Mouse (Mus musculus): Measurements from ENCODE around the gene Cldn14.

DNA sequence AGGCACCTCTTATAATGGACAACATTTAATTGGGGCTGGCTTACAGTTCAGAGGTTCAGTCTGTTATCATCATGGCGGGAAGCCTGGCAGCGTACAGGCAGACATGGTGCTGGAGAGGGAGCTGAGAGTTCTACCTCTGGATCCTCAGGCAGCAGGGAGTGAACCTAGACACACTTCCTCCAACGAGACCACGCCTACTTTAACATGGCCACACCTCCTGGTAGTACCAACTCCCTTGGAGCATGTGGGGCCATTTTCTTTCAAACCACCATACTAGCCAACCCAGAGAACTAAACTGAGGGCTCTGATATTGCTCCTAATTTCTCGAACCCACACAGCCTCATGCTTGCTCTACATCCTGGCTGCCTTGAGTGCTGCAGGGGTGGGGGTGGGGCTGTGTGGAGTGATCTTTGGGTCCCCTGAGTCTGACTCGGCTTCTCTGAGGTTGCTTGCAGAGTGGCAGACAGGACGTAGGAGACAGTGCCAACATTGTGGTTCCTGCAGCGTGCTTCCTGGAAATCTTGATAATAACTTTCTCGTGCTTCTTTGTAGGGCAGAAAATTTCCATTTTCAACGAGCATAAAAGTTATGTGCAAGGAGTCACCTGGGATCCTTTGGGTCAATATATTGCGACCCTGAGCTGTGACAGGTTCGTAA is 117.6 kb downstream of the Cldn14 start:
- TF ChIP-seq POLR2A (IDR thresholded peaks at IDR 0.05; ENCODE audit: control insufficient read depth, low read depth, low read length) (no peak), CTCF (IDR thresholded peaks at IDR 0.05; ENCODE audit: control insufficient read depth, insufficient read depth, insufficient replicate concordance, low read depth, low read length) (no peak)

Measured in testis, adult 2 months (tissue).